Mouse (Mus musculus) neural tube, embryonic 14.5 days (tissue): ENCODE measurements at regions not wholly inside any gene's neighbourhood (a gene's known extent, or its start where the extent isn't known, plus 50 kb on each side); places are given as distances from the start of the nearest gene placed in this dataset.

ENCODE experiments used
- ATAC-seq: fragments of 200-750 bp; cut with Nextera tagmentation; 2 replicates; pipeline ENCODE4 v1.8.0; 2017; ENCODE audit warnings: low read depth, mild to moderate bottlenecking, moderate TSS enrichment, moderate library complexity
- H3K27ac ChIP-seq: fragments of 300-500 bp; sonication (generic); 2 replicates; pipeline ENCODE4 v1.5.1; 2014; ENCODE audit warnings: low read depth, mild to moderate bottlenecking, control low read depth, low read length, moderate library complexity, mixed read lengths
- H3K27me3 ChIP-seq: fragments of 300-500 bp; sonication (generic); 2 replicates; pipeline ENCODE4 v1.6.1; 2014; ENCODE audit warnings: low read length; ENCODE audit not compliant: control insufficient read depth, insufficient read depth
- H3K36me3 ChIP-seq: fragments of 300-500 bp; sonication (generic); 2 replicates; pipeline ENCODE4 v1.6.1; 2014; ENCODE audit warnings: low read length, mixed read lengths; ENCODE audit not compliant: control insufficient read depth, insufficient read depth
- H3K4me1 ChIP-seq: fragments of 300-500 bp; sonication (generic); 2 replicates; pipeline ENCODE4 v1.6.1; 2014; ENCODE audit warnings: low read length; ENCODE audit not compliant: control insufficient read depth, insufficient read depth
- H3K4me2 ChIP-seq: fragments of 300-500 bp; sonication (generic); 2 replicates; pipeline ENCODE4 v1.6.1; 2014; ENCODE audit warnings: mild to moderate bottlenecking, low read depth, low read length, control low read depth
- H3K4me3 ChIP-seq: fragments of 300-500 bp; sonication (generic); 2 replicates; pipeline ENCODE4 v1.5.1; 2014; ENCODE audit warnings: low read depth, low read length, control low read depth, mixed read lengths
- H3K9ac ChIP-seq: fragments of 300-500 bp; sonication (generic); replicated peaks from 2 replicates; pipeline ENCODE4 v1.6.1; 2014; ENCODE audit warnings: low read depth, mild to moderate bottlenecking, control low read depth, low read length, mixed read lengths
- H3K9me3 ChIP-seq: fragments of 300-500 bp; sonication (generic); 2 replicates; pipeline ENCODE4 v1.6.1; 2016; ENCODE audit warnings: low read length; ENCODE audit not compliant: control insufficient read depth
- WGBS: fragments of 180-500 bp; shearing (Covaris S2); extraction: QIAGEN DNeasy Blood & Tissue Kit; methylation state at CpG from one replicate; pipeline ENCODE4 v1.1.7; 2014; 5-methylcytosine and 5-hydroxymethylcytosine counted together

- no peaks in the 10 kb centered on the region for H3K36me3 ChIP-seq
- WGBS: 90% methylated on average over 8 of the region's 8 CpGs
- ATAC-seq: no peak
- H3K27ac ChIP-seq: no peak overlapping the region
- no peaks in the 10 kb centered on the region for H3K4me1 ChIP-seq
- H3K4me3 ChIP-seq: no peak overlapping the region
- H3K9me3 ChIP-seq: no peaks in the 10 kb centered on the region
- no peak overlapping the region for H3K9ac ChIP-seq
- H3K4me2 ChIP-seq: no peak overlapping the region
- H3K27me3 ChIP-seq: no peaks in the 10 kb centered on the region
These were observed 178.4 kb upstream of the Cpeb2 start for GRCm38 (mm10) chr5:43054586-43054985.

- H3K4me2 ChIP-seq: no peak overlapping the region
- H3K4me3 ChIP-seq: no peak overlapping the region
- H3K27ac ChIP-seq: no peak overlapping the region
- H3K9me3 ChIP-seq: no peaks in the 10 kb centered on the region
- no peaks in the 10 kb centered on the region for H3K4me1 ChIP-seq
- ATAC-seq: no peak
- H3K36me3 ChIP-seq: no peaks in the 10 kb centered on the region
- H3K9ac ChIP-seq: no peak overlapping the region
- H3K27me3 ChIP-seq: no peaks in the 10 kb centered on the region
- WGBS: 61% methylated on average over 4 of the region's 4 CpGs
These were observed 177.8 kb upstream of the Cpeb2 start for GRCm38 (mm10) chr5:43055111-43055710.

GRCm38 (mm10) chr5:43056486-43056885 is 176.5 kb upstream of the Cpeb2 start:
- WGBS: 95% methylated on average over 2 of the region's 2 CpGs
- no peak overlapping the region for H3K4me2 ChIP-seq
- no peaks in the 10 kb centered on the region for H3K27me3 ChIP-seq
- H3K9me3 ChIP-seq: no peaks in the 10 kb centered on the region
- no peak overlapping the region for H3K4me3 ChIP-seq
- no peak overlapping the region for H3K9ac ChIP-seq
- H3K27ac ChIP-seq: no peak overlapping the region
- no peak for ATAC-seq
- no peaks in the 10 kb centered on the region for H3K36me3 ChIP-seq
- no peaks in the 10 kb centered on the region for H3K4me1 ChIP-seq

GRCm38 (mm10) chr5:43061243-43061642 is 171.7 kb upstream of the Cpeb2 start:
- Histone ChIP-seq H3K27ac (no peak overlapping the region), H3K4me1 (no peaks in the 10 kb centered on the region), H3K36me3 (no peaks in the 10 kb centered on the region), H3K4me2 (no peak overlapping the region), H3K4me3 (no peak overlapping the region), H3K27me3 (no peaks in the 10 kb centered on the region), H3K9me3 (no peaks in the 10 kb centered on the region), H3K9ac (no peak overlapping the region)
- no peak for ATAC-seq
- WGBS: 83% methylated on average over 2 of the region's 2 CpGs

GRCm38 (mm10) chr5:43061797-43062391 is 171.1 kb upstream of the Cpeb2 start:
- no peak overlapping the region for H3K4me3 ChIP-seq
- H3K4me1 ChIP-seq: no peaks in the 10 kb centered on the region
- no peaks in the 10 kb centered on the region for H3K27me3 ChIP-seq
- ATAC-seq: no peak
- 75% methylated on average over 1 of the region's 1 CpGs for WGBS
- no peaks in the 10 kb centered on the region for H3K36me3 ChIP-seq
- no peak overlapping the region for H3K9ac ChIP-seq
- no peak overlapping the region for H3K27ac ChIP-seq
- H3K9me3 ChIP-seq: no peaks in the 10 kb centered on the region
- H3K4me2 ChIP-seq: no peak overlapping the region

- Histone ChIP-seq H3K9ac (no peak overlapping the region), H3K27me3 (no peaks in the 10 kb centered on the region), H3K4me2 (no peak overlapping the region), H3K36me3 (no peaks in the 10 kb centered on the region), H3K4me1 (no peaks in the 10 kb centered on the region), H3K4me3 (no peak overlapping the region), H3K27ac (no peak overlapping the region), H3K9me3 (no peaks in the 10 kb centered on the region)
- WGBS: 70% methylated on average over 1 of the region's 1 CpGs
- ATAC-seq: no peak
These were observed 170.5 kb upstream of the Cpeb2 start for GRCm38 (mm10) chr5:43062499-43062898.

- Histone ChIP-seq H3K4me3 (no peak overlapping the region), H3K4me2 (no peak overlapping the region), H3K9me3 (no peaks in the 10 kb centered on the region), H3K27ac (no peak overlapping the region), H3K4me1 (no peaks in the 10 kb centered on the region), H3K36me3 (no peaks in the 10 kb centered on the region), H3K27me3 (no peaks in the 10 kb centered on the region), H3K9ac (no peak overlapping the region)
- no peak for ATAC-seq
- 83% methylated on average over 8 of the region's 8 CpGs for WGBS
These were observed 169.6 kb upstream of the Cpeb2 start for GRCm38 (mm10) chr5:43063386-43063785.

GRCm38 (mm10) chr5:43071541-43071940 is 161.4 kb upstream of the Cpeb2 start:
- H3K27ac ChIP-seq: no peak overlapping the region
- no peaks in the 10 kb centered on the region for H3K27me3 ChIP-seq
- H3K36me3 ChIP-seq: no peaks in the 10 kb centered on the region
- ATAC-seq: no peak
- H3K9ac ChIP-seq: no peak overlapping the region
- 92% methylated on average over 3 of the region's 3 CpGs for WGBS
- no peaks in the 10 kb centered on the region for H3K9me3 ChIP-seq
- no peak overlapping the region for H3K4me3 ChIP-seq
- no peak overlapping the region for H3K4me2 ChIP-seq
- H3K4me1 ChIP-seq: no peaks in the 10 kb centered on the region

- no peak overlapping the region for H3K27ac ChIP-seq
- no peak overlapping the region for H3K4me3 ChIP-seq
- H3K27me3 ChIP-seq: no peaks in the 10 kb centered on the region
- no peaks in the 10 kb centered on the region for H3K36me3 ChIP-seq
- H3K9ac ChIP-seq: no peak overlapping the region
- 83% methylated on average over 2 of the region's 2 CpGs for WGBS
- H3K4me2 ChIP-seq: no peak overlapping the region
- no peaks in the 10 kb centered on the region for H3K4me1 ChIP-seq
- H3K9me3 ChIP-seq: no peaks in the 10 kb centered on the region
- ATAC-seq: no peak
These were observed 160.6 kb upstream of the Cpeb2 start for GRCm38 (mm10) chr5:43072340-43072739.
